Mouse (Mus musculus) megakaryocyte, embryonic 14.5 days (primary cell): ENCODE data around the gene Mgea5. TPM values are rescaled to one million over a fixed set of nuclear protein-coding genes. Genes with fewer than 3 reads are reported as not detected.
A peak's percentile ranks its signal among the peaks of the same experiment; 100 is the strongest.

ENCODE experiments used
- H3K27me3 ChIP-seq: replicated peaks from 2 replicates; pipeline ENCODE3; 2012; ENCODE audit warnings: inconsistent platforms
- H3K36me3 ChIP-seq: replicated peaks from 2 replicates; pipeline ENCODE3; 2012; ENCODE audit warnings: low read length, inconsistent platforms, mixed read lengths
- H3K4me1 ChIP-seq: 2 replicates; pipeline ENCODE4 v1.6.1; 2012; ENCODE audit warnings: inconsistent platforms
- H3K4me3 ChIP-seq: replicated peaks from 2 replicates; pipeline ENCODE3; 2012; ENCODE audit warnings: moderate library complexity, mild to moderate bottlenecking, inconsistent platforms
- H3K9me3 ChIP-seq: 2 replicates; pipeline ENCODE4 v1.6.1; 2012; ENCODE audit warnings: inconsistent platforms
- FLI1 ChIP-seq: IDR thresholded peaks from 2 replicates; pipeline ENCODE4 v1.6.1; 2012; ENCODE audit warnings: low read length, inconsistent platforms, mixed read lengths
- GATA1 ChIP-seq: IDR thresholded peaks from 3 replicates; pipeline ENCODE4 v1.6.1; 2012; ENCODE audit warnings: mixed read lengths, low read length, inconsistent platforms, borderline replicate concordance
- polyA plus RNA-seq: library from polyadenylated mRNA; stranded (reverse); fragments of >175 nt; gene quantifications from 2 replicates; pipeline ENCODE4 v1.2.3, GENCODE M21; 2012; ENCODE audit warnings: low replicate concordance; ENCODE audit not compliant: insufficient read depth

Mgea5 gene
- polyA plus RNA-seq, 1 experiment = 9.8 TPM

DNA sequence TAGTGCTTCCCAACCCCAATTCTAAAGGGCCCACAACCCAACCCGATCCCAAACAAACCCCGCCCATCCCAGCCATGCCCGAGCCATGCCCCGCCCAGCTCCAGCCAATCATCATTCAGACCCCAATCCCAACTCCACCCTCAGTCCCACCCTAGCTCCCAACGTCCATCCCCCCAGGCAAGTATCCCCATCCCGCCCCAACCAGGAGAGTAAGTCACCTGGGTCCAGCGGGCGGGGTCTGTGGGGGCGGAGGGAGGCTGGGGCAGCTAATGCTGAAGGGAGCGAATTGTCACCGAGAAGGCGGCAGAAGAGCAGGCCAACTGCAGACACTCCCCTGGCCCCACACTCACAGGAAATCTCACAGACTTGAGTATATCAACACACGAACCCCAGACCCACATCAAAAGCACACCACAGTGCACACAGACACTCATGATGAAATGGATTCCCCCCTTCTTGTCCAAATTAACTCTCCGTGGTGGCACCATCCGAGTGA lies 12.5 kb upstream of the Mgea5 start:
- H3K4me3 ChIP-seq = no peak overlapping the region
- peaks cover 17% of the 10 kb centered on the region for H3K27me3 ChIP-seq
- H3K36me3 ChIP-seq = no peaks in the 10 kb centered on the region
- H3K9me3 ChIP-seq = peaks cover 23% of the 10 kb centered on the region
- TF ChIP-seq FLI1 = no peak
- no peak for TF ChIP-seq GATA1
- H3K4me1 ChIP-seq = peaks cover 8% of the 10 kb centered on the region; the same call in 1 of the 2 replicates

DNA sequence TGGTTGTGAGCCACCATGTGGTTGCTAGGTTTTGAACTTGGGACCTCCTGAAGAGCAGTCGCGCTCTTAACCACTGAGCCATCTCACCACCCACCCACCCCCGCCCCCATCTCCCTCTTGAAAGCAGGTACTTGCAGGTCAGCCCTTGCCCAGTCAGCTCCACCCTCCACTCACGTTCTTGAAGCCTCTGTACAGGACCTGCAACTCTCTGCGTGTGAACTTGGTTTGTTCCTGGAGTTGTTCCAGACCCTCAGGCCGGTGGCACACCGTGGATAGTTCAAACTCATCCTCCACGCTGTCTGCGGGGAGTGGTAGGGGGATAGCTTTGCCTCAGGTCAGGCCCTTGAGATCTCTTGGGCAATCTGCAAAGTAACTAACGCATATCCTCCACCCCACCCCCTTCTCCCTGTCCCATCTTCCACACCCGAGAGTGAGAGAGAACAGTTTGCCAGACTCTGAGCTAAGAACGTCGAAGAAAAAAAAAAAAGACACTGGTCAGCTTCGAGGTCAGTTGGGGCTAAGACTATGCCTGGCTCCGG lies 11.8 kb upstream of the Mgea5 start:
- Histone ChIP-seq H3K36me3 (no peaks in the 10 kb centered on the region), H3K4me3 (no peak overlapping the region)
- TF ChIP-seq FLI1 (no peak), GATA1 (no peak)

DNA sequence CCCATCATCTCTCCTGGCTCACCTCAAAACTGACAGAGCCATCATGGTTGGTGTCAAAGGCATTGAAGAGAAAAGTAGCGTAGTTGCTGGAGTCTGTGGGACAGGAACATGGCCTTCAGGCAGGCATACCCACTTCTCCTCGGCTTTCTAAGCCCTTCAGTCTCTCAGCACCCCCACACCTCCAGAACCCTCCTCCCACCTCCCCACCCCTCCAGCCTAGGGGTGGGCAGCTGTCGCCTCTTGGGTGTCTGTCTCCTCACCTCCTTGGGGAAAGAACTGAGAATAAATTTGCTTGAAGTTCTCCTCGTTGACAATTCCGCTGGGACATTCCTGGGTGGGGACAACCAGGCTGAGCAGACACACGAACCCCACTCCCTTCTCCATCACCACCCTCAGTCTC lies 11.1 kb upstream of the Mgea5 start:
- Histone ChIP-seq H3K27me3 (peaks cover 17% of the 10 kb centered on the region), H3K9me3 (peaks cover 15% of the 10 kb centered on the region), H3K4me3 (no peak overlapping the region), H3K4me1 (peaks cover 18% of the 10 kb centered on the region), H3K36me3 (no peaks in the 10 kb centered on the region)
- TF ChIP-seq GATA1 = no peak
- no peak for TF ChIP-seq FLI1

More for the DNA sequence above, 11.8 kb upstream of the Mgea5 start:
- Histone ChIP-seq H3K27me3 (peaks cover 17% of the 10 kb centered on the region), H3K9me3 (peaks cover 23% of the 10 kb centered on the region), H3K4me1 (peaks cover 14% of the 10 kb centered on the region)

DNA sequence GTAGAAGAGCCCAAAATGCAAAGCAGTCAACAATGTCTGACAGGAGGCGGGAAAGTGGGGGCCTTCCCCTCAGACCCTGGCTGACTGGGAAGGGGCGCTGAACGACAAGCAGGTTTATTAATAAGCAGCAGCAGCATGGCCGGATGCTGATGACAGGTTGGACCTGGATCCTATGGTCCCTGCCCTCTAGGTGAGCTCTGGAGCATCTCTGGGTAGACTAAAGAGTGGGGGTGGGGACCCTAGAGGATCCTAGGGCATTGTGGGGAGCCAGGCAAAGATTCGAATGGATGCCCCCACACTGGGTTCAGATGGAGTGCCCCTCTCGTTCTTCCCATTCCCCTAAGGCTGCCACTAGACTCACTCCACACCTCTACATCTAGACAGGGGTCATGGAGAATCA lies 8.8 kb upstream of the Mgea5 start:
- H3K36me3 ChIP-seq = no peaks in the 10 kb centered on the region
- no peak overlapping the region for H3K4me3 ChIP-seq
- peaks cover 15% of the 10 kb centered on the region for H3K27me3 ChIP-seq
- peaks cover 27% of the 10 kb centered on the region for H3K4me1 ChIP-seq
- no peak for TF ChIP-seq FLI1
- no peak for TF ChIP-seq GATA1
- H3K9me3 ChIP-seq = no peaks in the 10 kb centered on the region

DNA sequence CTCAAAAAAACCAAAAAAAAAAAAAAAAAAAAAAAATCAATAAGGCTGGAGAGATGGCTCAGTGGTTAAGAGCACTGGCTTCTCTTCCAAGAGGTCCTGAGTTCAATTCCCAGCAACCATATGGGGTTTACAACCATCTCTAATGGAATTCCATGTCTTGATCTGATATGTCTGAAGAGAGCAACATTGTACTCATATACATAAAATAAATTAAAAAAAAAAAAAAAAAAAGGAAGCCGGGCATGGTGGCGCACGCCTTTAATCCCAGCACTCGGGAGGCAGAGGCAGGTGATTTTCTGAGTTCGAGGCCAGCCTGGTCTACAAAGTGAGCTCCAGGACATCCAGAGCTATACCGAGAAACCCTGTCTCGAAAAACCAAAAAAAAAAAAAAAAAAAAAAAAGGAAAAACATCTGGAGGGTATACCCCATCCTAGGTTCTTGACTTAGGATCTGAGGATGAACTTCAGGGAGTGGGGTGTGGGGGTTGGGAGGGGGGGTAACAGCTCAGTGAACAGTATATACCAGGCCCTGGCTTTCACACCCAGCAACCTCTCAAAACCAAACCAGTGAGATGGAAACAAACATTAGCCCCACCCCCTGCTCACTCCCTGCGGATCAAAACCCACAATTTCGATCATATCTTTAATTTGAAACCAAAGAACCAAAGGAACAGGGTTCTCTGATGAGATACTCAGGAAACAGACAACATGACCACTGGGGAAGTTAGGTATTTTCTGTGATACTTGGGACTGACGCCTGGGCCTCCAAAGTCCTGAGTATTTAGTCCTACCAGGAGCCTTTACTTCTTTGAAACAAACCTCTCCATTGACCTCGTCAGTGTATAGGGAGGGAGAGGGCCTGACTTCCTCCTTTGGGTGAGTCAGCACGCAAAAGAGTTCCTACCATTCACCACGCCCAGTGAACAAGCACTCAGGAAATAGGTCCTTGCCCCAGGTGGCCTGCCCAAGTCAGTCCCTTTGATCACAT lies 6.5 kb upstream of the Mgea5 start:
- H3K4me3 ChIP-seq = peak overlapping the region; percentile 47
- TF ChIP-seq GATA1 (no peak), FLI1 (no peak)

DNA sequence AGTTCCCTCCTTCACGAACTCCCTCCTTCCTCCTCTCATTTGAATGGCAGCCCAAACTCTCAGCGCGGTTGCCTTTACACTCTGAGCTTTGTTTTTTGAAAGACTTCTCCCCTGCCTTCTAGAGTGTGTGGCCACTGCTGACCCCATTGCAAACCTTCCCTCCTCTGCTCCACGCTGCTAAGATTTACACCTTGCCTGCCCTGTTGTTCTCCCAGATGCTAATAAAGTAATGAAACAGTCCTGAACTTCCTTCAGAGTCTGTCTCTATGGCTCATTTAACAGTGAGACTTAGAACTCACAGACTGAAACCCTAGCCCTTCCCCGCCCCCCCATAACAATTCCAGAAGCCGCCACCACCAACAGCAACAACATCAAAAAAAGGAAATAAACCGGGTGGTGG lies 5.7 kb upstream of the Mgea5 start:
- Histone ChIP-seq H3K36me3 (no peaks in the 10 kb centered on the region), H3K9me3 (no peaks in the 10 kb centered on the region), H3K4me1 (peaks cover 36% of the 10 kb centered on the region), H3K4me3 (no peak overlapping the region), H3K27me3 (peaks cover 7% of the 10 kb centered on the region)
- TF ChIP-seq FLI1 = no peak
- TF ChIP-seq GATA1 = no peak

More for the DNA sequence above, 6.5 kb upstream of the Mgea5 start:
- peaks cover 9% of the 10 kb centered on the region for H3K27me3 ChIP-seq
- H3K36me3 ChIP-seq = no peaks in the 10 kb centered on the region
- no peaks in the 10 kb centered on the region for H3K9me3 ChIP-seq
- H3K4me1 ChIP-seq = peaks cover 34% of the 10 kb centered on the region

DNA sequence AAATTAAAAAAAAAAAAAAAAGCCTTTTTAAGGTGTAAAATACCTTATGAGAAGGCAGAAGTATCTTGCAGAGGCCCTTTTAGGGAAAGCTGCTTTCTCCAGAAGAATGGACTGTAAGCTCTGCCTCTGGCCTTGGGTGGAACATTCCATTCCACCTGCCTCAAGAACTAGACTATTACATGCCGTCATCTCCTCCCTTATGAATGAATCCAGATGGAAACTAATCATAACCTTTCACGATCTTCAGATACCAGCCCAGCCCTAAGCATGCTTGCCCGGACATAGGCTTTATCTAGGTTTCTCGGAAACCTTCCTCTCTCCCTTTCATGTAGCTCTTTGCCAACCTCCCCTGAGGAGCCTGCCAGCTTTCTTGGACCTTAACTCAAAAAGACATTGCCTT lies 4.7 kb upstream of the Mgea5 start:
- Histone ChIP-seq H3K9me3 (no peaks in the 10 kb centered on the region), H3K4me1 (peaks cover 40% of the 10 kb centered on the region), H3K27me3 (peaks cover 2% of the 10 kb centered on the region), H3K4me3 (no peak overlapping the region), H3K36me3 (no peaks in the 10 kb centered on the region)
- TF ChIP-seq FLI1 (no peak), GATA1 (no peak)

DNA sequence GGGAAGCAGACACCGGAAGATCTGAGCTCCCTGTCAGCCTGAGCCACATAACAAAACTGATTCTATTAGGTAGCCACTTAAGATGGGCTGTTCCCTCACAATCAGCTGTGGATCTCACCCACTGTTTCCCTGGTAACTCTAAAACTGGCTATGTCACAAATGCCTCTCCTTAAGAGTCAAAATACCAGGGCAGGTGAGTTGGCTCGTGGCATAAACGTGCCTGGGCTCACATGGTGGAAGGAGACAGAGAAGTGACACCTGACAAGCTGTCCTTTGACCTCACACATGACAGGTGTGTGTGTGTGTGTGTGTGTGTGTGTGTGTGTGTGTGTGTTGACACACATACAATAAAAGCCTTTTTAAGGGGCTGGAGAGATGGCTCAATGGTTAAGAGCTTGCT lies 3.8 kb upstream of the Mgea5 start:
- Histone ChIP-seq H3K36me3 (no peaks in the 10 kb centered on the region), H3K4me3 (no peak overlapping the region), H3K9me3 (no peaks in the 10 kb centered on the region), H3K27me3 (no peaks in the 10 kb centered on the region), H3K4me1 (peaks cover 38% of the 10 kb centered on the region)
- TF ChIP-seq FLI1 = no peak
- TF ChIP-seq GATA1 = no peak

DNA sequence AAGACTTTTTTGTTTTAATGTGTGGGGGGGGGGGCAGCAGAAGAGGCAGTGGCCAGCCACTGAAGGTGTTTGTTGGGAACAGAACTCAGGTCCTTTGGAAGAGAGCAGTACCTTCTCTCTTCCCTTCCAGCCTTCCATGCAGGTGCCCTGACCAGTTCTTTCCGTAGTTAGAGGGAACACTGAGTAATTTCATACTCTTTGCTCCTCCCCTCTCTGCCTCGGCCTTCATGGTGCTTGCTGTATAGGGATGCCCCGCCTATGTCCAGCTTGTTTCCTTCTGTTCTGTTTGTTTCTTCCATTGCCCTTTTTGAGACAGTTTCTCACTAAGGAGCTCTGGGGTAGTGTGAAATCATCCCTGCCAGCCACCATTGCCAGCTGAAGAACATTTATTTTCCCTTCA lies 1.8 kb upstream of the Mgea5 start:
- no peaks in the 10 kb centered on the region for H3K27me3 ChIP-seq
- TF ChIP-seq GATA1 (no peak), FLI1 (no peak)
- peaks cover 12% of the 10 kb centered on the region for H3K36me3 ChIP-seq
- H3K4me1 ChIP-seq = peaks cover 45% of the 10 kb centered on the region
- H3K4me3 ChIP-seq = no peak overlapping the region
- no peaks in the 10 kb centered on the region for H3K9me3 ChIP-seq
